Mouse (Mus musculus) small intestine, adult 2 months (tissue): Measurements from ENCODE around the gene Gm11634.

Experiments
- CTCF ChIP-seq: fragments of 200-500 bp; IDR thresholded peaks from 2 replicates; pipeline ENCODE4 v1.5.1; 2012; ENCODE audit warnings: low read depth, mild to moderate bottlenecking, control low read depth, inconsistent platforms, low read length, moderate library complexity, mixed read lengths; ENCODE audit not compliant: insufficient replicate concordance, insufficient read length; ENCODE audit errors: extremely low read depth
- POLR2A ChIP-seq: fragments of 200-500 bp; IDR thresholded peaks from 2 replicates; pipeline ENCODE4 v1.6.1; 2012; ENCODE audit warnings: low read depth, mild to moderate bottlenecking, control low read depth, inconsistent platforms, low read length, moderate library complexity

GRCm38 (mm10) chr11:101626995-101627856 is 28.2 kb upstream of the Gm11634 start, which contains the start of gene Rdm1:
- TF ChIP-seq CTCF (no peak), POLR2A (peak; percentile 61; the same call in 1 of the 2 replicates)
